Mouse (Mus musculus) bone marrow, adult 2 months (tissue): ENCODE data around the gene Serpinb9b. TPM values are rescaled to one million over a fixed set of nuclear protein-coding genes. Genes with fewer than 3 reads are reported as not detected.
A peak's percentile ranks its signal among the peaks of the same experiment; 100 is the strongest.

Source experiments
- H3K27ac ChIP-seq: fragments of 200-500 bp; 2 replicates; pipeline ENCODE4 v1.5.1; 2012; ENCODE audit warnings: low read depth, mild to moderate bottlenecking, control low read depth, inconsistent platforms, low read length; ENCODE audit not compliant: control insufficient read depth, poor library complexity, insufficient read depth
- H3K4me1 ChIP-seq: fragments of 200-500 bp; 2 replicates; pipeline ENCODE4 v1.6.1; 2011; ENCODE audit warnings: low read length; ENCODE audit not compliant: control insufficient read depth, insufficient read depth
- H3K4me3 ChIP-seq: fragments of 200-500 bp; replicated peaks from 2 replicates; pipeline ENCODE3; 2011; ENCODE audit warnings: mild to moderate bottlenecking, low read depth, low read length, control low read depth; ENCODE audit not compliant: control insufficient read depth
- CTCF ChIP-seq: fragments of 200-500 bp; IDR thresholded peaks from 2 replicates; pipeline ENCODE4 v1.5.1; 2011; ENCODE audit warnings: low read length, control low read depth; ENCODE audit not compliant: control insufficient read depth, insufficient read depth
- POLR2A ChIP-seq: fragments of 200-500 bp; IDR thresholded peaks from 2 replicates; pipeline ENCODE4 v1.6.1; 2011; ENCODE audit warnings: low read depth, mild to moderate bottlenecking, control low read depth, low read length, borderline replicate concordance; ENCODE audit not compliant: control insufficient read depth
- WGBS: fragments of 180-500 bp; shearing (Covaris S2); methylation state at CpG from one replicate; pipeline ENCODE4 v1.1.7; 2018; 5-methylcytosine and 5-hydroxymethylcytosine counted together
- polyA plus RNA-seq: library from polyadenylated mRNA; stranded (reverse); fragments of >200 nt; gene quantifications from 2 replicates; pipeline ENCODE4 v1.2.4, GENCODE M21; 2011; ENCODE audit warnings: low replicate concordance; ENCODE audit not compliant: missing spikeins, insufficient read depth, insufficient read length

Serpinb9b gene
- polyA plus RNA-seq, 1 experiment, result 2.3 TPM

- no peaks in the 10 kb centered on the region; the same call in 1 of the 2 replicates for H3K4me1 ChIP-seq
- no peak overlapping the region for H3K27ac ChIP-seq
- TF ChIP-seq POLR2A (no peak), CTCF (no peak)
- WGBS, result 50% methylated on average over 3 of the region's 3 CpGs
- H3K4me3 ChIP-seq, result no peak overlapping the region
Observed at GRCm38 (mm10) chr13:33051697-33052096, 24.5 kb downstream of the Serpinb9b start.

- 75% methylated on average over 1 of the region's 1 CpGs for WGBS
- no peak overlapping the region for H3K27ac ChIP-seq
Observed at GRCm38 (mm10) chr13:33063048-33063447, 35.8 kb downstream of the Serpinb9b start.

GRCm38 (mm10) chr13:33067387-33067977, 40.3 kb downstream of the Serpinb9b start:
- TF ChIP-seq CTCF, result no peak
- TF ChIP-seq POLR2A, result no peak
- 4% methylated on average over 1 of the region's 1 CpGs for WGBS
- Histone ChIP-seq H3K4me3 (no peak overlapping the region), H3K27ac (no peak overlapping the region), H3K4me1 (no peaks in the 10 kb centered on the region; the same call in 1 of the 2 replicates)

More at GRCm38 (mm10) chr13:33063048-33063447, 35.8 kb downstream of the Serpinb9b start:
- TF ChIP-seq POLR2A (no peak), CTCF (no peak)
- no peaks in the 10 kb centered on the region for H3K4me1 ChIP-seq
- no peak overlapping the region for H3K4me3 ChIP-seq

GRCm38 (mm10) chr13:33068164-33068563, 40.9 kb downstream of the Serpinb9b start:
- TF ChIP-seq POLR2A, result no peak
- TF ChIP-seq CTCF, result no peak
- Histone ChIP-seq H3K27ac (no peak overlapping the region), H3K4me1 (no peaks in the 10 kb centered on the region; the same call in 1 of the 2 replicates), H3K4me3 (no peak overlapping the region)
- 61% methylated on average over 3 of the region's 3 CpGs for WGBS

- Histone ChIP-seq H3K4me1 (no peaks in the 10 kb centered on the region; the same call in 1 of the 2 replicates), H3K4me3 (no peak overlapping the region), H3K27ac (no peak overlapping the region)
- TF ChIP-seq POLR2A (no peak), CTCF (no peak)
- 72% methylated on average over 5 of the region's 5 CpGs for WGBS
Observed at GRCm38 (mm10) chr13:33071776-33072175, 44.6 kb downstream of the Serpinb9b start.

- TF ChIP-seq CTCF (peak; percentile 66), POLR2A (no peak)
- Histone ChIP-seq H3K27ac (no peak overlapping the region), H3K4me1 (no peaks in the 10 kb centered on the region; the same call in 1 of the 2 replicates), H3K4me3 (no peak overlapping the region)
Observed at GRCm38 (mm10) chr13:33074029-33074428, 46.8 kb downstream of the Serpinb9b start.

- TF ChIP-seq POLR2A, result no peak
- TF ChIP-seq CTCF, result no peak
- H3K27ac ChIP-seq, result no peak overlapping the region
- no peak overlapping the region for H3K4me3 ChIP-seq
- H3K4me1 ChIP-seq, result no peaks in the 10 kb centered on the region; the same call in 1 of the 2 replicates
- 48% methylated on average over 3 of the region's 3 CpGs for WGBS
Observed at GRCm38 (mm10) chr13:33076247-33076646, 49.0 kb downstream of the Serpinb9b start.

GRCm38 (mm10) chr13:33077026-33077685, 49.9 kb downstream of the Serpinb9b start:
- Histone ChIP-seq H3K4me1 (no peaks in the 10 kb centered on the region), H3K27ac (no peak overlapping the region), H3K4me3 (no peak overlapping the region)
- WGBS, result 36% methylated on average over 10 of the region's 10 CpGs
- TF ChIP-seq POLR2A (no peak), CTCF (no peak)

GRCm38 (mm10) chr13:33078056-33078705, 51.0 kb downstream of the Serpinb9b start, which contains the start of gene Serpinb1b:
Gene Serpinb1b, plus strand, starts transcription at chr13:33078575.
- Histone ChIP-seq H3K4me3 (no peak within 1 kb of the TSS), H3K27ac (no peak within 1 kb of the TSS), H3K4me1 (no peaks in the 10 kb centered on the region)
- TF ChIP-seq POLR2A, result no peak
- TF ChIP-seq CTCF, result no peak
- 81% methylated on average over 3 of the region's 3 CpGs for WGBS
